Mouse (Mus musculus) kidney, embryonic 14.5 days (tissue): ENCODE data around the gene Ddx60. TPM values are rescaled to one million over a fixed set of nuclear protein-coding genes. Genes with fewer than 3 reads are reported as not detected.

ENCODE experiments used
- ATAC-seq: fragments of 200-750 bp; cut with Nextera tagmentation; 2 replicates; pipeline ENCODE4 v1.8.0; 2017; ENCODE audit warnings: moderate number of reproducible peaks, mild to moderate bottlenecking, moderate TSS enrichment, moderate library complexity; ENCODE audit not compliant: low FRiP score, low TSS enrichment
- H3K27ac ChIP-seq: fragments of 300-500 bp; sonication (generic); 2 replicates; pipeline ENCODE4 v1.5.1; 2014; ENCODE audit warnings: low read depth, mild to moderate bottlenecking, low read length, moderate library complexity, mixed read lengths
- H3K27me3 ChIP-seq: fragments of 300-500 bp; sonication (generic); 2 replicates; pipeline ENCODE4 v1.6.1; 2014; ENCODE audit warnings: mild to moderate bottlenecking, low read length; ENCODE audit not compliant: control insufficient read depth, insufficient read depth
- H3K36me3 ChIP-seq: fragments of 300-500 bp; sonication (generic); 2 replicates; pipeline ENCODE4 v1.6.1; 2014; ENCODE audit warnings: low read length, mixed read lengths; ENCODE audit not compliant: control insufficient read depth, insufficient read depth
- H3K4me1 ChIP-seq: fragments of 300-500 bp; sonication (generic); 2 replicates; pipeline ENCODE4 v1.6.1; 2014; ENCODE audit warnings: low read length, mixed read lengths; ENCODE audit not compliant: control insufficient read depth, insufficient read depth
- H3K4me2 ChIP-seq: fragments of 300-500 bp; sonication (generic); replicated peaks from 2 replicates; pipeline ENCODE4 v1.6.1; 2014; ENCODE audit warnings: low read depth, mild to moderate bottlenecking, low read length
- H3K4me3 ChIP-seq: fragments of 300-500 bp; sonication (generic); 2 replicates; pipeline ENCODE4 v1.5.1; 2014; ENCODE audit warnings: mild to moderate bottlenecking, low read length
- H3K9ac ChIP-seq: fragments of 300-500 bp; sonication (generic); 2 replicates; pipeline ENCODE4 v1.6.1; 2014; ENCODE audit warnings: low read depth, mild to moderate bottlenecking, low read length, moderate library complexity
- H3K9me3 ChIP-seq: fragments of 300-500 bp; sonication (generic); 2 replicates; pipeline ENCODE4 v1.6.1; 2016; ENCODE audit warnings: low read length; ENCODE audit not compliant: control insufficient read depth
- WGBS: fragments of 180-500 bp; shearing (Covaris S2); extraction: QIAGEN DNeasy Blood & Tissue Kit; methylation state at CpG from one replicate; pipeline ENCODE4 v1.1.7; 2014; 5-methylcytosine and 5-hydroxymethylcytosine counted together
- polyA plus RNA-seq: library from polyadenylated mRNA; unstranded; fragments of >200 nt; fragmentation: Nextera tagmentation; extraction: Ambion mirVana; gene quantifications from 2 replicates; pipeline ENCODE4 v1.2.1, GENCODE M21; 2014

Gene Ddx60
- 0.39 and 0.64 TPM in 2 replicates for polyA plus RNA-seq

DNA sequence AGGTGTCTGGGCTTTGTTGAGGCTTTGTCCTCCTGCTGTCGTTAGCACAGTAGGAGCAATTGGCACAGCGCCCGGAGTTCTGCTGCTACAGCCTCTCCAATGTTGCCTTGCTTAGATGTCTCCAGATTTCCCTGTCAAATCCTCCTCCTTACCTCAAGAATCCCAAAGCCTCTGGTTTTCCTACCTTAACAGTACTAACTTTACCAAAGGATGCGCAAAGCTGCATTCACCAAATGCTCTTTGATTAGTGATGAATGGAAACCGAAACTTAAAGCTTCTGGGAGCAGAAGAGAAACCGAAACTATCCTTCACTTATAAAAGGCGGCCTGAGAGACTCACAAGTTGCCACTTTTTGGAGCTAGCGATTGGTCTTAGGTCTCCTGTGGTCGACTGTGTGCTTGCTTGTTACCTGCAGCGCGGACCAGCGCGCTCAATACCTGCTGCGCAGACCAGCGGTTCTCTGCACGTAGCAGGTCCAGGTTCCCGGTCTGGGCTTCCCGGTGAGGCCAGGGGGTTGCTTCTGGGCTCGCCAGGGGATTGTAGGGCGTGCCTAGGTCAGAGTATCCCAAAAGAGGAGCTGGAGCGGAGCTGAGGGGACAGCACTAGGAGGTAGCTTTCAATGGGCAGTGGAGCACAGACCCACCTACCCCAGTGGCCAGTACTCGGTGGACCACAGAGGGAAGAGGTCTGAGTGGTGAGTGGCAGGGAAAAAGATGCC is at the start of gene Ddx60:
Ddx60 (plus strand) TSS at position 311 of the 718 bp plus-strand sequence.
- Histone ChIP-seq H3K27ac (no peak within 1 kb of the TSS), H3K27me3 (no peaks in the 10 kb centered on the region), H3K9ac (peak within 1 kb of the TSS; percentile 54), H3K4me2 (peak within 1 kb of the TSS; percentile 71), H3K36me3 (no peaks in the 10 kb centered on the region), H3K4me1 (no peaks in the 10 kb centered on the region), H3K9me3 (no peaks in the 10 kb centered on the region), H3K4me3 (peak within 1 kb of the TSS; percentile 55)
- ATAC-seq, result peak; percentile 73; the same call in 1 of the 2 replicates
- 15% methylated on average over 22 of the region's 22 CpGs for WGBS

DNA sequence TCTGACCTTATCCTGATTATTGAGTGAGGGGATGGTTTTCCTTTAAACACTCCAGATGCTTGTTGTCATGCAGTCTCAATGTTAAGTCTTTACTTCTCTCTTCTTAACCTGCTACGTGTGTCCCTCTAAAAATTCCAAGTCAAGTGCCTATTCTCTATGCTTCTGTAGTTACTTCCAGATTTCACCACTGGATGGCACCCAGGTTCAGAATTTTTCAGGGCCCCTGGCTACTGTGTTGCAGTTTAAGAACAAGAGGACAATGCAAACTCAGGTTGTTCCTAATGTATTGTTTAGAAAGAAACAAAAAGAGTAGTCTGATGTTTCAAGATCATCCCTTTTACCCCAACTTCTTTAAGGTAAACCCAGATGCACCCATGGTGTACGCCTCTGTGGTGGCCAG is 33.8 kb upstream of the Ddx60 start:
- no peaks in the 10 kb centered on the region for H3K9me3 ChIP-seq
- no peak overlapping the region for H3K9ac ChIP-seq
- no peaks in the 10 kb centered on the region for H3K27me3 ChIP-seq
- no peaks in the 10 kb centered on the region for H3K36me3 ChIP-seq
- H3K4me3 ChIP-seq, result no peak overlapping the region
- H3K4me1 ChIP-seq, result no peaks in the 10 kb centered on the region
- H3K27ac ChIP-seq, result no peak overlapping the region
- ATAC-seq, result peak; percentile 57; the same call in 1 of the 2 replicates
- 62% methylated on average over 2 of the region's 2 CpGs for WGBS
- no peak overlapping the region for H3K4me2 ChIP-seq

DNA sequence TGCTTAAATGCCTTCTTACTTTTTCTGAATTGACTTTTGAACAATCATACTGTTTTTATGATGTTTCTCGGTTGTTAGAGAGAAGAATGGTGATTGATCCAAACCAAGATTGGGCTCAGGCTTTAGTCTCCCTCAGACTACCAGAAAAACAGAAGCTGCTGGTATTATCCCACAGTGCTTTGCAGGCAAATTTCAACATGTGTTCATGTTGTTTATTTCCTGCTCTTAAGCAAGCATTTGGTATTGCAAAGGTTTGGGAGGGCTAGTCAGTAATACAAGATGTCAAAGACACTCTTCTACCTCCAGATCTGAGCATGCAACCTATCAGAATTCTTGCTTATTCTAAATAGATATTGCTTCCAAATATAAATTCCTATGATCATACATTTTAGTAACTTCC is 31.1 kb upstream of the Ddx60 start:
- Histone ChIP-seq H3K4me2 (no peak overlapping the region), H3K9ac (no peak overlapping the region), H3K36me3 (no peaks in the 10 kb centered on the region), H3K4me1 (no peaks in the 10 kb centered on the region), H3K9me3 (no peaks in the 10 kb centered on the region), H3K27ac (no peak overlapping the region), H3K27me3 (no peaks in the 10 kb centered on the region), H3K4me3 (no peak overlapping the region)
- WGBS, result 81% methylated on average over 1 of the region's 1 CpGs
- no peak for ATAC-seq

DNA sequence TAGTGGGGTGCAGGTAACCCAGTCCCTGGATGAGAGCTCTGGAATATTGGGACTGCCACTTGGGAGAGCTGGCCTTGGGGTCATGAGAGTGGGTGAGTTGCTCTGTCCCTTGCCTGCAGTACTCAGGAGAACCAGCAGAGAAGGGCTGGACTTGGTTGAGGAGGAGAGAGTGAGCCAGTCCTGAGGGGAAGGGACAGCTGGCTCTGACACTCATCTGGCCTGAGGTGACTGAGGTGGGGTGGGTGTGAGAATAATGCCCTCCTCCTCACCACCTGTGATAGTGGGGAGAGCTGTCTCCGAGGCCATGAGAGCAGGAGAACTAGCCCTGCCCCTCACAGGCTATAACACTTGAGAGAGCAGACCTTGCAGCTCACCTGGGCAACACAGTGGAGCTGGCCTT is 30.5 kb upstream of the Ddx60 start:
- ATAC-seq, result peak; percentile 28; the same call in 1 of the 2 replicates
- Histone ChIP-seq H3K27ac (no peak overlapping the region), H3K4me3 (no peak overlapping the region), H3K4me2 (no peak overlapping the region), H3K9me3 (no peaks in the 10 kb centered on the region), H3K4me1 (no peaks in the 10 kb centered on the region), H3K9ac (no peak overlapping the region), H3K36me3 (no peaks in the 10 kb centered on the region), H3K27me3 (no peaks in the 10 kb centered on the region)
- 80% methylated on average over 1 of the region's 1 CpGs for WGBS

DNA sequence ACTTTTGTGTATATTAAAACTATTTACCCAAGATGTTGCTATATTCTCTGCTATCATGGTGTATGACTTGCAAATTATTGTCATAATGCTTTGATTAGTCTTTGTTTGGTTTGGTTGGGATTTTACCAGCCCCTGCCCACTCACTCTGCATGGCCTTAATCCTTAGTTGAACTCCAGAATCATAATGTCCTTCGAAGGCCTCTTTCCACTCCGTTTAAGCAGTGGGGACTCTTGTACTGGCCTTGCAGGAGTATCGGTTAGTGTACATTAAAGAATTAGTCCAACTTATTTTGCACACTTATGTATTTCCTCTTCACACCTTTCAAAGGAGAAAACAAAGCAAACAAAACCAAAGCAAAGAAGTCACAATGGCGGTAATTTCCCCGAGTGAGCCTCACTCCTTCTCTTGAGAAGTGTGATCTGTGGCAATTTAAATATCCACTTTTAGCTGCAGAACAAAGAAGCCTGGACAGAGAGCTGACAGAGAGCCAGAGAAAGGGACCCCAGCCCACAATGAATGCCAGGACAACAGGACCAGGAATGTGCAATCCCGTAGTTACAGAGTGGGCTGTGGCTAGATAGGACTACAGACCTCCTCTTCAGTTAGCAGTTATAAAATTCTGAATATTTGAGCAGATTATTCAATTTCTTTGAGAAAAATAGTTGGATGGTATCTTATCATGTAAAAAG is 26.7 kb upstream of the Ddx60 start:
- Histone ChIP-seq H3K4me1 (no peaks in the 10 kb centered on the region), H3K9ac (no peak overlapping the region), H3K27me3 (no peaks in the 10 kb centered on the region), H3K9me3 (no peaks in the 10 kb centered on the region), H3K36me3 (no peaks in the 10 kb centered on the region), H3K4me2 (no peak overlapping the region), H3K4me3 (no peak overlapping the region), H3K27ac (no peak overlapping the region)
- WGBS, result 76% methylated on average over 6 of the region's 6 CpGs
- no peak for ATAC-seq

DNA sequence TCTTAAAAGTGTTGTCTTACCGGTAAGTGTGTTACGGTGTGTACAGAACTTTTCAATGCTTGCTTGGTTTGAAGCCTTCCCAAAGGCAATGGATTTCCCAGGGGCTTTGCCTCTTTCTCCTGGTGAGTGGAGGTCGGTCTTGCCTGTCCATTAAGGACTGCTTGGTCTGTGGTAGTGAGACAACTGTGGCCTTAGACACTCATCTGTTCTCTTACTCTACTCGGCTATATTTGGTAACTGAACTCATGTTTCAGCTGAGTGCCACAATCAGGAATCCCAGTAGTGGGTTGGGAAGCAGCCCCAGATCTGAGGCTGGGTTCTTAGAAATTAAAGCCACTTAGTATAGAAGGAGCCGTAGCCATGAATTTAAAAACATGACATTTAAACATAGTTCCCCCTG is 25.4 kb upstream of the Ddx60 start, which contains the start of gene Palld:
Palld (minus strand) TSS at position 170 of the 400 bp plus-strand sequence.
- no peak for ATAC-seq
- no peaks in the 10 kb centered on the region for H3K9me3 ChIP-seq
- H3K27me3 ChIP-seq, result no peaks in the 10 kb centered on the region
- no peaks in the 10 kb centered on the region for H3K36me3 ChIP-seq
- WGBS, result 86% methylated on average over 5 of the region's 5 CpGs
- H3K4me3 ChIP-seq, result no peak within 1 kb of the TSS
- H3K27ac ChIP-seq, result no peak within 1 kb of the TSS
- H3K9ac ChIP-seq, result no peak within 1 kb of the TSS
- no peak within 1 kb of the TSS for H3K4me2 ChIP-seq
- H3K4me1 ChIP-seq, result no peaks in the 10 kb centered on the region

DNA sequence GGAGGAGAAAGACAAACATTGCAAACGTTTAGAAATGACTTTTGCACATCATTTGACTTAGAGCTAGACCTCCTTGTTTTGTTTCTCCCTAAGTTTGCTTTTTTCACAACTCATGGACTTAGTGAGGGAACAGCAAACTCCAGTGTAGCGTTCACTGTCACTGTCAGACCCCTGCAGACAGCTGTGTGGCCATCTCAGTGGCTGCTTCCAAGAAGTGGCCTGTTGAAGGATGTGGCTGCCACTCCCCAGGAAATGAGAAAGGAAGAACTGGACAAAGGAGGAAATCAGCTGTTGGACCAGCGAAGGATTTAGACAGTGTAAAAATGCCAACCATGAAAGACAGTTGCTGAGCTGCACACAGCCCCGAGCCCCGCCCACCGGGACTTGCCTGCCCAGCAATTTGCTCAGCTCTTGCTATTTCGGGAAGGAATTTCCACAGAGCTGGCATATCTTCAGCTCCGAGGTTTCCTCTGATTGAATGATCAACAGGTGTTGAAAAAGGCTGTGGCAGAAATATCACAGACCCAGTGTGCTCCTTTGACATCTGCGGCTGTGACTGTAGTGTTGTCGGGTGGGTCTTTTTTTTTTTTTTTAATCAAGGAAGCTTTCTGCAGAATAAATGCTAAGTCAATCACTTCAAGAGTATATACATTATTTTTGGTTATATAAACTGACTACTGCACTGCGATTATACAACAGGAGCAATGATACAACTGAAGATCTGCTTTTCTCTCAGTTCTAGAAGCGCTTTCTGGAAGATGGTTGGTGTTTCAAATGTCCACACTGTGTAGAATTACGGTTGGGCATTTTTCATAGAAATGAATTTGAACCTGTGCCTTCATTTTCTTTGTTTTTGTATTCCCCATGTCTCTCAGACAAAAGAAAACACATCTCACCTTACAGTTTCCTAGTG is 19.3 kb upstream of the Ddx60 start:
- H3K4me3 ChIP-seq, result no peak overlapping the region
- ATAC-seq, result no peak
- no peaks in the 10 kb centered on the region for H3K4me1 ChIP-seq
- no peaks in the 10 kb centered on the region for H3K9me3 ChIP-seq
- H3K36me3 ChIP-seq, result no peaks in the 10 kb centered on the region
- no peak overlapping the region for H3K9ac ChIP-seq
- 64% methylated on average over 13 of the region's 13 CpGs for WGBS
- no peak overlapping the region for H3K27ac ChIP-seq
- no peaks in the 10 kb centered on the region for H3K27me3 ChIP-seq
- no peak overlapping the region for H3K4me2 ChIP-seq

DNA sequence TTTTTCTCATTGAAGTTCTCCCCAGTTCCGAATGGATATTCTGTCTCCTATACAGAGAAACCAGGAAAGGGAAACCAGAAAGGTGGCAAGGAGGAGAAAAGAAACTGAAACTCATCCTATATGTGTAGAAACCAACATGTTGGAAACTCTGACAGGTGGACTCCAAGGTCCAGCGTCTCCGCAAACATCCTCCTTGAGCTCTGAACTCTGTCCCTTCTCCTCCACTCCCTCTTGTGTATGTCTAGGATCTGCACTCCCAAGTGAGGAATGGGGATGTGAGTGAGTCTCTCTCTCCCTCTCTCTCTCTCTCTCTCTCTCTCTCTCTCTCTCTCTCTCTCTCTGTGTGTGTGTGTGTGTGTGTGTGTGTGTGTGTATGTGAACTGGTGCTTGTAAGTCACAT is 18.6 kb upstream of the Ddx60 start:
- Histone ChIP-seq H3K9ac (no peak overlapping the region), H3K27me3 (no peaks in the 10 kb centered on the region), H3K9me3 (no peaks in the 10 kb centered on the region), H3K4me3 (no peak overlapping the region), H3K27ac (no peak overlapping the region), H3K36me3 (no peaks in the 10 kb centered on the region), H3K4me2 (no peak overlapping the region), H3K4me1 (no peaks in the 10 kb centered on the region)
- ATAC-seq, result no peak
- 79% methylated on average over 3 of the region's 3 CpGs for whole genome bisulfite sequencing
